Mouse (Mus musculus): ENCODE data around the gene Alpl. TPM values are rescaled to one million over a fixed set of nuclear protein-coding genes. Genes with fewer than 3 reads are reported as not detected.
A peak's percentile ranks its signal among the peaks of the same experiment; 100 is the strongest.

Alpl gene
- polyA plus RNA-seq, 1 experiment from 2014 or later = 6.1 TPM

DNA sequence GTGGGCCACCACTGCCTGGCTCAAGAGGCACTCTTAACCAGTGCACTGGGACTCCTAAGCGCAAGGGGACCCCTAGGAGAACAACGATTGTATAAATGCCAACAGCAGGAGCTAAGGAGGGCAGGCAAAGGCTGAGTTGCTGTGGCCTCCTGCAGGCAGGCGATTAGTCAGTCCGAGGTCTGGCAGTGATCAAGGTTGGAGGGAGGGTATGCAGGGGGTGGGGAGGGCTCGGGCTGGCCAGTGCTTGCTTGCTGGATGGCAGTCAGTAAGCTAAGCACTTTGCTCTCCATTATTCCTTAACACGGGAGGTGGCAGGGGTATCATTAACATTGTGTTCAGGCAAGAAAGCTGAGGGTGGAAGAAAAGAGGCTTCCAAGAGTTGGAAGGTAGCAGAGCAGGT is 34.2 kb upstream of the Alpl start:
- H3K4me3 ChIP-seq (replicated peaks; ENCODE audit: low read depth, low read length) = no peak overlapping the region
- ATAC-seq (ENCODE audit: low FRiP score, low TSS enrichment) (no peak), DNase-seq (no peak)
- H3K4me2 ChIP-seq (ENCODE audit: low read length) = no peak overlapping the region
- H3K9ac ChIP-seq (replicated peaks; ENCODE audit: low read length) = no peak overlapping the region
- H3K27ac ChIP-seq (replicated peaks; ENCODE audit: low read depth, low read length) = no peak overlapping the region
- H3K4me1 ChIP-seq (ENCODE audit: control insufficient read depth, insufficient read depth, low read length) = no peaks in the 10 kb centered on the region
- no peaks in the 10 kb centered on the region for H3K27me3 ChIP-seq (ENCODE audit: control insufficient read depth, insufficient read depth, low read length)
- H3K36me3 ChIP-seq (ENCODE audit: control insufficient read depth, insufficient read depth, low read length) = no peaks in the 10 kb centered on the region
- WGBS = 22% methylated on average over 6 of the region's 6 CpGs
- no peaks in the 10 kb centered on the region for H3K9me3 ChIP-seq (ENCODE audit: control insufficient read depth, low read length)

DNA sequence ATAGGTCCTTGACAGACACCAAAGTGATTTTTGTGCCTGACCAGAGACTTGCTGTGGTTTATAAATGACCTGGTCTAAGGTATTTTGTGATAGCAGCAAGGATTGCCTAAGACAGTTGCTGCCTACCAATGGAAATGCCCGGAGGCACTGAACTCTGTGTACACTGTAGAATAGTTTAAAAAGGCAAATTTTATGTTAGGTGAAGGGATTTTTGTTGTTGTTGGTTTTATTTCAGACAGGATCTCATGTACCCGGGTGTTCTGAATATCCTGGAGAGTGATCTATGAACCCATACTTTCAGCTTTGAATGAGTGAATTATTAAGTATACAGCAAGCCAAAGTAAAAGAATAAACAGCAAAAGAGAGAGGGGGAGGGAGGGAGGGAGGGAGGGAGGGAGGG is 28.7 kb upstream of the Alpl start:
- Histone ChIP-seq H3K4me1 (ENCODE audit: control insufficient read depth, insufficient read depth, low read length) (no peaks in the 10 kb centered on the region), H3K9me3 (ENCODE audit: control insufficient read depth, low read length) (no peaks in the 10 kb centered on the region), H3K4me2 (ENCODE audit: low read length) (no peak overlapping the region), H3K4me3 (replicated peaks; ENCODE audit: low read depth, low read length) (no peak overlapping the region), H3K36me3 (ENCODE audit: control insufficient read depth, insufficient read depth, low read length) (no peaks in the 10 kb centered on the region), H3K9ac (replicated peaks; ENCODE audit: low read length) (no peak overlapping the region), H3K27me3 (ENCODE audit: control insufficient read depth, insufficient read depth, low read length) (no peaks in the 10 kb centered on the region), H3K27ac (replicated peaks; ENCODE audit: low read depth, low read length) (no peak overlapping the region)
- WGBS = 85% methylated on average over 2 of the region's 2 CpGs
- ATAC-seq (ENCODE audit: low FRiP score, low TSS enrichment) (no peak), DNase-seq (no peak)

DNA sequence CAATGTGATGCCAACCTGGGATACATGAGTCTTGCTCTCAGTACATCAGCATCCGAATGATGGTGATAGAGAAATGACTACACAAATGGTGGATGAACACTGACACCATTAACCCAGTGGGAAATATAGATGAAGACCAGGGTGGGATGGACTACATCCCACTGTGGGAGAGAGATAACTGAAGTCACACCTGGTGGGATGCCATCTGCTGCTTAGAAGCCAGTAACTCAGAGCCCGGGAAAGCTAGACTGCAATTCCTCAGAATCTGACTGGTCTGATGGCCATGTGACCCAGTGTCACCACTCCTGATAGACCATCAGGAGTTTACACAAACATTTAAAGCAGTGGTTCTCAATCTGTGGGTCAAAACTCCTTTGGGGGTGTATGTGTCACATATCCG is 27.4 kb upstream of the Alpl start:
- H3K4me1 ChIP-seq (ENCODE audit: control insufficient read depth, insufficient read depth, low read length) = no peaks in the 10 kb centered on the region
- DNase-seq (no peak), ATAC-seq (ENCODE audit: low FRiP score, low TSS enrichment) (no peak)
- WGBS = 92% methylated on average over 3 of the region's 3 CpGs
- H3K27me3 ChIP-seq (ENCODE audit: control insufficient read depth, insufficient read depth, low read length) = no peaks in the 10 kb centered on the region
- no peak overlapping the region for H3K4me3 ChIP-seq (replicated peaks; ENCODE audit: low read depth, low read length)
- no peak overlapping the region for H3K27ac ChIP-seq (replicated peaks; ENCODE audit: low read depth, low read length)
- no peaks in the 10 kb centered on the region for H3K36me3 ChIP-seq (ENCODE audit: control insufficient read depth, insufficient read depth, low read length)
- H3K4me2 ChIP-seq (ENCODE audit: low read length) = no peak overlapping the region
- no peaks in the 10 kb centered on the region for H3K9me3 ChIP-seq (ENCODE audit: control insufficient read depth, low read length)
- H3K9ac ChIP-seq (replicated peaks; ENCODE audit: low read length) = no peak overlapping the region

DNA sequence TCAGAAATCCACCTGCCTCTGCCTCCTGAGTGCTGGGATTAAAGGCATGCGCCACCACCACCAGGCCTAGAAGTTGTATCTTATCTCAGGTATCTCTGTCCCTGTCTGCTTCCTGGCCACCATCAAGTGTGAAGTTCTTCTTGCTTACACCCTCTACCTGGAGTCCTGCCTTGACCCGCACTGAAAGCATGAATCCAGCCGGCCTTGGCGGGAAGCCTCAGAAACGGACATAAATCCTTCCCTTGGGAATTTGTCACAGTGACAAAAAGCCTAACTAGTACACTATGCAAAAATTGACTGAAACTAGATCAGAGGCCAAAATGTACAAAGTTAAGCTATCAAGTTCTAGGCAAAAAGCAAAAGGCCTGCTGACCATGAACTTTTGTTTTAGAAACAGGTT is 26.4 kb upstream of the Alpl start:
- Histone ChIP-seq H3K27me3 (ENCODE audit: control insufficient read depth, insufficient read depth, low read length) (no peaks in the 10 kb centered on the region), H3K9ac (replicated peaks; ENCODE audit: low read length) (no peak overlapping the region), H3K36me3 (ENCODE audit: control insufficient read depth, insufficient read depth, low read length) (no peaks in the 10 kb centered on the region), H3K9me3 (ENCODE audit: control insufficient read depth, low read length) (no peaks in the 10 kb centered on the region), H3K4me2 (ENCODE audit: low read length) (no peak overlapping the region), H3K27ac (replicated peaks; ENCODE audit: low read depth, low read length) (no peak overlapping the region), H3K4me3 (replicated peaks; ENCODE audit: low read depth, low read length) (no peak overlapping the region), H3K4me1 (ENCODE audit: control insufficient read depth, insufficient read depth, low read length) (no peaks in the 10 kb centered on the region)
- WGBS = 90% methylated on average over 5 of the region's 5 CpGs
- ATAC-seq (ENCODE audit: low FRiP score, low TSS enrichment) (no peak), DNase-seq (no peak)

DNA sequence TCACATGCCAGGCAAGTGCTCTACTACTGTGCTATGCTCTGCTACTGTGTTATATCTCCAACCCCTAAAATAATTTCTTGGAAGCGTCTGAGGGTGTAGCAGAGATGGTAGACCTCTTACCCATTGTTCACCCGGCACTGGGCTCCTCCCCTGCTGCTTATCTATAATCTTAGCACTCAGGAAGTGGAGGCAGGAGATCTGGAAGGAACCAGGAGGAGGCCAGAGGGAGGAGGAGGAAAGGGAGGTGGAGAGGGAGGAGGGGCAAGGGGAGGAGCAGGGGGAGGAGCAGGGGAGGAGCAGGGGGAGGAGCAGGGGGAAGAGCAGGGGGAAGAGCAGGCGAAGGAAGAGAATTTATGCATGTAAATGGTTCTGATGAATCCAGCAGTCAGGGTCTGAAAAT is 24.5 kb upstream of the Alpl start:
- no peaks in the 10 kb centered on the region for H3K9me3 ChIP-seq (ENCODE audit: control insufficient read depth, low read length)
- no peak overlapping the region for H3K4me2 ChIP-seq (ENCODE audit: low read length)
- H3K36me3 ChIP-seq (ENCODE audit: control insufficient read depth, insufficient read depth, low read length) = no peaks in the 10 kb centered on the region
- no peaks in the 10 kb centered on the region for H3K4me1 ChIP-seq (ENCODE audit: control insufficient read depth, insufficient read depth, low read length)
- H3K27me3 ChIP-seq (ENCODE audit: control insufficient read depth, insufficient read depth, low read length) = no peaks in the 10 kb centered on the region
- H3K27ac ChIP-seq (replicated peaks; ENCODE audit: low read depth, low read length) = no peak overlapping the region
- DNase-seq = no peak
- no peak overlapping the region for H3K9ac ChIP-seq (replicated peaks; ENCODE audit: low read length)
- 50% methylated on average over 3 of the region's 3 CpGs for WGBS
- ATAC-seq (ENCODE audit: low FRiP score, low TSS enrichment) = no peak
- H3K4me3 ChIP-seq (replicated peaks; ENCODE audit: low read depth, low read length) = no peak overlapping the region

DNA sequence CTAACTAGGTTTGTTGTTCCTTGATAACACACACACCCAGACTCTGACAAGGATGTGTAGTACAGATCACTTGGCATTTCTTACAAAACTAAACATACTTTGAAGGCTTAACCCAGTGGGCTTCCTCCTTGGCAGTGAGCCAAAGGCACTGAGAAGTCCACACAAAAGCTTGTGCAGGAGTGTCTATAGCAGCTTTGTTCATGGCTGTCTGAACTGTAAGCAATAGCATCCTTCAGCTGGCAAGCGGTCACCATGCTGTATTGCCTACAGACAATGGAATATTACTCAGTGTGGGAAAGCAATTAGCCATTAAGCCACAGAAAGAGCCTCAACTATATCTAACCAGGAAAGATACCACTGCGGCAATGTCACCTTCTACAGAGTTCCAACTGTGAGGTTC is 23.3 kb upstream of the Alpl start:
- Histone ChIP-seq H3K9ac (replicated peaks; ENCODE audit: low read length) (no peak overlapping the region), H3K4me2 (ENCODE audit: low read length) (no peak overlapping the region), H3K36me3 (ENCODE audit: control insufficient read depth, insufficient read depth, low read length) (no peaks in the 10 kb centered on the region), H3K27me3 (ENCODE audit: control insufficient read depth, insufficient read depth, low read length) (no peaks in the 10 kb centered on the region), H3K27ac (replicated peaks; ENCODE audit: low read depth, low read length) (no peak overlapping the region), H3K4me3 (replicated peaks; ENCODE audit: low read depth, low read length) (no peak overlapping the region), H3K4me1 (ENCODE audit: control insufficient read depth, insufficient read depth, low read length) (no peaks in the 10 kb centered on the region), H3K9me3 (ENCODE audit: control insufficient read depth, low read length) (no peaks in the 10 kb centered on the region)
- WGBS = 49% methylated on average over 2 of the region's 2 CpGs
- no peak for ATAC-seq (ENCODE audit: low FRiP score, low TSS enrichment)
- DNase-seq = peak; percentile 74

DNA sequence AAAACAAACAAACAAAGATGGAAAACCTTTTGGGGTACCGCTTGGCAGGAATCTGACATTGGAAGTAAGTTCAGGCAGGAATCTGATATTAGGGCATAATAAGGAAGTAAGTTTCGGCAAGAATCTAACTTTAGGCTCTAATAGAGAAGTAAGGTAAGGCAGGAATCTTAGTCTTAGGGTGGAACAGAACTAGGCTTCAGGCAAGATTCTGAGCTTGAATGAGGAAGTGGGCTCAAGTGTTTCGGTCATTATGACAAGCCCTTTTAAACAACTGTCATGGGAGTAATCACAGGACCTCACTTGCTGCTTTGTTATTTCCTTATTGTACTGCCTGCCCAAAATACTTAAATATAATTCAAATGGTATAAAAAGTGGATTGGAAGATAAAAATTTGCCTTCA is 22.2 kb upstream of the Alpl start:
- no peaks in the 10 kb centered on the region for H3K27me3 ChIP-seq (ENCODE audit: control insufficient read depth, insufficient read depth, low read length)
- WGBS = 95% methylated on average over 3 of the region's 3 CpGs
- DNase-seq = no peak
- H3K4me2 ChIP-seq (ENCODE audit: low read length) = no peak overlapping the region
- no peak overlapping the region for H3K27ac ChIP-seq (replicated peaks; ENCODE audit: low read depth, low read length)
- H3K4me1 ChIP-seq (ENCODE audit: control insufficient read depth, insufficient read depth, low read length) = no peaks in the 10 kb centered on the region
- no peaks in the 10 kb centered on the region for H3K9me3 ChIP-seq (ENCODE audit: control insufficient read depth, low read length)
- no peak for ATAC-seq (ENCODE audit: low FRiP score, low TSS enrichment)
- no peak overlapping the region for H3K9ac ChIP-seq (replicated peaks; ENCODE audit: low read length)
- no peak overlapping the region for H3K4me3 ChIP-seq (replicated peaks; ENCODE audit: low read depth, low read length)
- no peaks in the 10 kb centered on the region for H3K36me3 ChIP-seq (ENCODE audit: control insufficient read depth, insufficient read depth, low read length)

DNA sequence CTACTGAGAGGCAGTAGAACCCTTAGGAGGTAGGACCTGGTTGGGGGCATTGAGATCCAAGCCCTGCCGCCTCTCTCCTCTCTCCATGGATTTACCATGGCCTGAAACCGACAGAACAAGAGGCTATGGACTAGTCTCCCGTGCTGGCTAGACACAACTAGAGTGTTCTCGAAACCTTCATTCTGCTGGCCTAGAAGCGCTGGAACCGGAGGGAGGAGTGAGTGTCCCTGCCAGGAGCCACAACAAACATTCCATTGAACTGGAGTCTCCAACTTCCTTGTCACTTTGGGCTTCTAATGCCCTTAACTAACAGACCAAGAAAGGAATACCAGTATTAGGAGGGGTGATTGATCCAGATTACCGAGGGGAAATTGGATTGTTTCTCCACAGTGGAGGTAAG is 20.0 kb upstream of the Alpl start:
- no peak for ATAC-seq (ENCODE audit: low FRiP score, low TSS enrichment)
- H3K4me2 ChIP-seq (ENCODE audit: low read length) = no peak overlapping the region
- no peak overlapping the region for H3K27ac ChIP-seq (replicated peaks; ENCODE audit: low read depth, low read length)
- no peak overlapping the region for H3K4me3 ChIP-seq (replicated peaks; ENCODE audit: low read depth, low read length)
- DNase-seq = no peak
- H3K4me1 ChIP-seq (ENCODE audit: control insufficient read depth, insufficient read depth, low read length) = no peaks in the 10 kb centered on the region
- H3K9me3 ChIP-seq (ENCODE audit: control insufficient read depth, low read length) = no peaks in the 10 kb centered on the region
- no peaks in the 10 kb centered on the region for H3K36me3 ChIP-seq (ENCODE audit: control insufficient read depth, insufficient read depth, low read length)
- WGBS = 83% methylated on average over 7 of the region's 7 CpGs
- H3K9ac ChIP-seq (replicated peaks; ENCODE audit: low read length) = no peak overlapping the region
- H3K27me3 ChIP-seq (ENCODE audit: control insufficient read depth, insufficient read depth, low read length) = no peaks in the 10 kb centered on the region

DNA sequence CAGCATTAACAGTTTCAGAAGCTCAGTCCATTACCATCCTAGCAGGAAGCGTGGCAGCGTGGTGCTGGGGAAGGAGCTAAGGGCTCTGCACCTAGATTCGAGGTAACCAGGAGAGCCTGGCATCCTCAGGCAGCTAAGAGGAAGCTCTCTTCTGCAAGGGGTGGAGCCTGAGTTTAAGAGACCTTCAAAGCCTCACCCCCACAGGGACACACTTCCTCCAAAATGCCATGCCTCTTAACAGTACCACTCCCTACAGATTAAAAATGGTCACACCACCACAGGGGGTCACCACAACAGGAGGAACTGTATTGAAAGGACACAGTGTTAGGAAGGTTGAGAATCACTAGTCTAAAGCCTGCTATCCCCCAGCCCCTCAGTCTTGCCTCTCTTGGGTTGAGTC is 19.3 kb upstream of the Alpl start:
- DNase-seq (no peak), ATAC-seq (ENCODE audit: low FRiP score, low TSS enrichment) (no peak)
- Histone ChIP-seq H3K4me3 (replicated peaks; ENCODE audit: low read depth, low read length) (no peak overlapping the region), H3K4me2 (ENCODE audit: low read length) (no peak overlapping the region), H3K36me3 (ENCODE audit: control insufficient read depth, insufficient read depth, low read length) (no peaks in the 10 kb centered on the region), H3K9ac (replicated peaks; ENCODE audit: low read length) (no peak overlapping the region), H3K27me3 (ENCODE audit: control insufficient read depth, insufficient read depth, low read length) (no peaks in the 10 kb centered on the region), H3K27ac (replicated peaks; ENCODE audit: low read depth, low read length) (no peak overlapping the region), H3K4me1 (ENCODE audit: control insufficient read depth, insufficient read depth, low read length) (no peaks in the 10 kb centered on the region), H3K9me3 (ENCODE audit: control insufficient read depth, low read length) (no peaks in the 10 kb centered on the region)
- 85% methylated on average over 3 of the region's 3 CpGs for WGBS

Data from midbrain, embryonic 14.5 days (tissue).